Mouse (Mus musculus) intestine, postnatal 0 days (tissue): ENCODE measurements around the gene Mrpl54. TPM values are rescaled to one million over a fixed set of nuclear protein-coding genes. Genes with fewer than 3 reads are reported as not detected.

Experiments used
- ATAC-seq: fragments of 200-750 bp; cut with Nextera tagmentation; 2 replicates; pipeline ENCODE4 v1.8.0; 2017; ENCODE audit warnings: mild to moderate bottlenecking, moderate TSS enrichment, moderate library complexity
- H3K27ac ChIP-seq: fragments of 300-500 bp; sonication (generic); 2 replicates; pipeline ENCODE4 v1.5.1; 2014; ENCODE audit warnings: mild to moderate bottlenecking, low read depth, low read length, moderate library complexity
- H3K27me3 ChIP-seq: fragments of 300-500 bp; sonication (generic); replicated peaks from 2 replicates; pipeline ENCODE4 v1.6.1; 2014; ENCODE audit warnings: low read length, mixed read lengths; ENCODE audit not compliant: control insufficient read depth, insufficient read depth
- H3K36me3 ChIP-seq: fragments of 300-500 bp; sonication (generic); 2 replicates; pipeline ENCODE4 v1.6.1; 2014; ENCODE audit warnings: mild to moderate bottlenecking, moderate library complexity; ENCODE audit not compliant: control insufficient read depth, insufficient read depth
- H3K4me1 ChIP-seq: fragments of 300-500 bp; sonication (generic); replicated peaks from 2 replicates; pipeline ENCODE4 v1.6.1; 2014; ENCODE audit warnings: antibody characterized with exemption, low read length, mixed read lengths; ENCODE audit not compliant: control insufficient read depth, insufficient read depth
- H3K4me2 ChIP-seq: fragments of 300-500 bp; sonication (generic); replicated peaks from 2 replicates; pipeline ENCODE4 v1.6.1; 2014; ENCODE audit warnings: low read depth, mild to moderate bottlenecking, moderate library complexity
- H3K4me3 ChIP-seq: fragments of 300-500 bp; sonication (generic); 2 replicates; pipeline ENCODE4 v1.5.1; 2014; ENCODE audit warnings: low read depth, low read length
- H3K9ac ChIP-seq: fragments of 300-500 bp; sonication (generic); 2 replicates; pipeline ENCODE4 v1.6.1; 2014; ENCODE audit warnings: mild to moderate bottlenecking, low read depth, low read length
- H3K9me3 ChIP-seq: fragments of 300-500 bp; sonication (generic); 2 replicates; pipeline ENCODE4 v1.6.1; 2016; ENCODE audit warnings: mixed run types; ENCODE audit not compliant: control insufficient read depth
- CTCF ChIP-seq: sonication (generic); IDR thresholded peaks from 2 replicates; pipeline ENCODE4 v1.5.1; 2016; ENCODE audit warnings: low read depth, mild to moderate bottlenecking, control low read depth, antibody characterized with exemption, moderate library complexity
- WGBS: fragments of 180-500 bp; shearing (Covaris S2); extraction: QIAGEN DNeasy Blood & Tissue Kit; methylation state at CpG from one replicate; pipeline ENCODE4 v1.1.7; 2014; 5-methylcytosine and 5-hydroxymethylcytosine counted together
- polyA plus RNA-seq: library from polyadenylated mRNA; unstranded; fragments of >200 nt; fragmentation: Nextera tagmentation; extraction: Ambion mirVana; gene quantifications from 2 replicates; pipeline ENCODE4 v1.2.1, GENCODE M21; 2015

The Mrpl54 gene
- 268 and 287 TPM in 2 replicates for polyA plus RNA-seq

DNA sequence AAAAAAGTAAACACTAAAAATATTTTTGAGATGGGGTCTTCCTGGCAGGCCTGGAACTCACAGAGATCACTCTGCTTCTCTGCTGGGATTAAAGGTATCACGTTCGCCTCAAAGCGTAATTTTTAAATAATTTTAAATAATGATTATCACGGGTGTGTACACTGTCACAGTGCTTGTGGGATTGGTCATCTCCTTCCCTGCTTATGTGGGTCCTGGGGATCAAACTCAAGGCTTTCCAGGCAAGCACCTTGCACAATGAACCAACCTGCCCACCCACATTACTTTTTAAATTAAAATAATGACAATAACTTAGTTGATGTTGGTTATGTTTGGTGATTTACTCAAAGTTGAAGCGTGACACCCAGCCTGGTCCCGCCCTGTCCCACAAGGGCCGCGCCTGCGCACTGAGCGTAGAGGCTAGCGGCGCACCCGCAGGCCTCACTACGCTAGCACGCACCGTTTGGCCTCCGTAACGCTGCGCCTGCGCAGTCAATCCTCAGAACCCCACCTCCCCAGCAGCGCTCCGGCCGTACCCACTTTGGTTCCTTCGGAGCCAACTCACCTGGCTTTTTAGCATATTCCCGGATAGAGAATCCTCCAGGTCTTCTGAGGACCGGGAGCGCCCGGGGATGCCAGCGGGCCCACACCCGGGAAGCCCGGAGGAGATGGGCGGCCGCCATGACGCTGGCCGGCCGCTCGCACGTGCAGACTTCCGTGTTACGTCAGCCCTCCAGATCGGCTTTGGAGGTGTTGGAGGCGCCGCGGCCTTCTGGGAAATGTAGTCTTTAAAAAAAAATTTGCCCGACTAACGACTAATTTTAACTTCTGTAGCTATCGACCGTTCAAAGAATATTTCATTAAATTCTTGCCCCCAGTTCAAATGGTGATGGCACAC is at the start of gene Mrpl54, which contains the start of gene Apba3:
Gene Mrpl54 (minus strand): TSS at position 724 of the 895 bp plus-strand sequence.
Gene Apba3 (plus strand): TSS at position 750 of the 895 bp plus-strand sequence.
- Histone ChIP-seq H3K36me3 (peaks cover 39% of the 10 kb centered on the region), H3K27me3 (no peaks in the 10 kb centered on the region), H3K4me1 (0 out of 2 replicates have a peak, but pooled peaks cover 4% of the 10 kb centered on the region), H3K4me2 (peak within 1 kb of the TSS; percentile 65), H3K27ac (peak within 1 kb of the TSS; percentile 43; the same call in 1 of the 2 replicates), H3K9me3 (no peaks in the 10 kb centered on the region), H3K9ac (peak within 1 kb of the TSS; percentile 53), H3K4me3 (peak within 1 kb of the TSS; percentile 54)
- WGBS: under 1% methylated on average over 48 of the region's 48 CpGs
- TF ChIP-seq CTCF: no peak
- ATAC-seq: peak; percentile 89

DNA sequence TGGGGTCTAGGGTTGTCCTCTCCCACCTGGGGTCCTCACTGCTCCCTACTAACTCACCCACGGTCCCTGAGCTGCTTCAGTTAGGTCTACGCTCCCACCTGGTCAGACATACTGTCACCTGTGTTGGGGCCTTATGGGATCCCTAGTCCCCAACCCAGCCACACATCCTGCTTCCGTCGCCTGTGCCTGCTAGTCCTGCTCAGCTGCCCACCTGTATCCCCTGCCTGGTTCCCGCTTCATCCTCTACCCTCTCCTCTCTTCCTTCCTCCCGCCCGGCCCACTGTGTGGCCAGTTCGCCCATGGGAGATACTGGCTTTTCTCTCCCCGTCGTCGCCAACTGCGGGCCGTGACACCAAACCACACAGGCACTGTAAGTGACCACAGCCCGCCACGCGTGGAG is 48.9 kb upstream of the Mrpl54 start:
- ATAC-seq: no peak
- WGBS: 93% methylated on average over 16 of the region's 16 CpGs
- H3K4me1 ChIP-seq: peaks cover 2% of the 10 kb centered on the region; the same call in 1 of the 2 replicates
- TF ChIP-seq CTCF: no peak
- no peaks in the 10 kb centered on the region for H3K9me3 ChIP-seq
- no peak overlapping the region for H3K4me2 ChIP-seq
- no peaks in the 10 kb centered on the region for H3K27me3 ChIP-seq
- peaks cover 58% of the 10 kb centered on the region for H3K36me3 ChIP-seq
- no peak overlapping the region for H3K9ac ChIP-seq
- H3K27ac ChIP-seq: no peak overlapping the region
- no peak overlapping the region for H3K4me3 ChIP-seq

DNA sequence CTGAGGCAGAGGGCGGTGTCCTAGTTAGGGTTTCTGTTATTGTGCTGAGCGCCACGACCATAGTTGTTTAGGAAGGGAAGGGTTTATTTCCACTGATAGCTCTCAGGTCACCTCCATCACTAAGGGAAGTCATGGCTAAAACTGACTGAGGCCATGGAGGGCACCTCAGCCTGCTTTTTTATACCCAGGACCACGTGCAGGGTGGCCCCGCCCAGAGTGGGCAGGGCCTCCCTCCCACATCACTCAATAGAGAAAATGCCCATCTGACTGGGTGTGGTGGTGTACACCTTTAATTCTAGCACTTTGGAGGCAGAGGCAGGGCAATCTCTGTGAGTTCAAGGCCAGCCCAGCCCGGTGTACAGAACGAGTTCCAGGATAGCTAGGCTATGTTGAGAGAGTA is 47.5 kb upstream of the Mrpl54 start:
- Histone ChIP-seq H3K4me1 (peaks cover 2% of the 10 kb centered on the region; the same call in 1 of the 2 replicates), H3K36me3 (peaks cover 72% of the 10 kb centered on the region), H3K4me2 (no peak overlapping the region), H3K9me3 (no peaks in the 10 kb centered on the region), H3K27ac (no peak overlapping the region), H3K9ac (no peak overlapping the region), H3K27me3 (no peaks in the 10 kb centered on the region), H3K4me3 (no peak overlapping the region)
- ATAC-seq: no peak
- 74% methylated on average over 7 of the region's 7 CpGs for WGBS
- TF ChIP-seq CTCF: no peak

- H3K27me3 ChIP-seq: no peaks in the 10 kb centered on the region
- no peak overlapping the region for H3K9ac ChIP-seq
- H3K4me1 ChIP-seq: 0 out of 2 replicates have a peak, but pooled peaks cover 2% of the 10 kb centered on the region
- no peak for TF ChIP-seq CTCF
- no peak overlapping the region for H3K4me2 ChIP-seq
- no peaks in the 10 kb centered on the region for H3K9me3 ChIP-seq
- H3K27ac ChIP-seq: no peak overlapping the region
- WGBS: 93% methylated on average over 13 of the region's 13 CpGs
- H3K4me3 ChIP-seq: no peak overlapping the region
- no peak for ATAC-seq
- H3K36me3 ChIP-seq: peaks cover 78% of the 10 kb centered on the region
Observed at GRCm38 (mm10) chr10:81313581-81313980, 46.8 kb upstream of the Mrpl54 start.

- no peaks in the 10 kb centered on the region for H3K4me1 ChIP-seq
- 87% methylated on average over 5 of the region's 5 CpGs for WGBS
- H3K27me3 ChIP-seq: no peaks in the 10 kb centered on the region
- no peak overlapping the region for H3K4me3 ChIP-seq
- no peak overlapping the region for H3K4me2 ChIP-seq
- no peak overlapping the region for H3K9ac ChIP-seq
- ATAC-seq: no peak
- TF ChIP-seq CTCF: no peak
- no peaks in the 10 kb centered on the region for H3K9me3 ChIP-seq
- H3K36me3 ChIP-seq: peaks cover 85% of the 10 kb centered on the region
- no peak overlapping the region for H3K27ac ChIP-seq
Observed at GRCm38 (mm10) chr10:81309571-81309970, 42.8 kb upstream of the Mrpl54 start.

DNA sequence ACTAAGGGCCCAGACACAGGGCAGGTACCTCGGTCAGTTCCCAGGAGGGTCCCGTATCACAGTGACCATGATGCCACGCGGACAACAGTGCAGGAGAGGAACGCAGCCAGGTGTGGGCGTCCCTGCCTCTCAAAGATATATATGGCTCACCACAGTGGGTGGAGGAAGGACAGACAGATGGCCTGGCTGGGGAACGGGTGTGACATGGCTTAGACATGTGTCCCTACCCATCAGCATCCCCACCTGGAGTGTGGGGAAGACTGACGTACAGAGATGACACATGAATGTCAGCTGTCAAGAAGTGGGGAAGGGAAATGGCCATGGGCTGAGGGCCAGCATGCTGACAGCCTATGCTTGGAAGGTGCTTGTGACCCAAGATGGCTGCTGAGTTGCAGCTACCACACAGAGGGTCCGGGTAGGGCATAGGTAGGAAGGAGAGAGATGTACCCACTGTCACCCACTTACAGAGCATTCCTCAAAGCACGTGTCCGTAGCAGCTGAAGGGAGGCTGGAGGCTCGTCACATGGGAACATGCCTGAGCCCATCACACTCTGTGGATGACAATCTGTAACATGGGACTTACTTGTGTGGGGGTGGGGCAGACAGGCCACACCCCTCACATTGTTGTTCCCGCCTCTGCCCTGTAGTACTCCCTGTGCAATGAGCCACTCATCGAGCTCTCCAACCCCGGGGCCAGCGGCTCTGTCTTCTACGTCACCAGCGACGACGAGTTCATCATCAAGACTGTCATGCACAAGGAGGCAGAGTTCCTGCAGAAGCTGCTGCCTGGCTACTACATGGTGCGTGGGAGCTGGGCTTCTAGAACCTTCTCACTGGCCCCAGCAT is 40.3 kb upstream of the Mrpl54 start:
- Histone ChIP-seq H3K36me3 (peaks cover 63% of the 10 kb centered on the region), H3K9me3 (no peaks in the 10 kb centered on the region)

More for the DNA sequence above, 40.3 kb upstream of the Mrpl54 start:
- TF ChIP-seq CTCF: no peak
- Histone ChIP-seq H3K4me3 (no peak overlapping the region), H3K27ac (no peak overlapping the region), H3K27me3 (no peaks in the 10 kb centered on the region), H3K4me1 (peaks cover 13% of the 10 kb centered on the region; the same call in 1 of the 2 replicates), H3K9ac (no peak overlapping the region), H3K4me2 (no peak overlapping the region)
- 90% methylated on average over 21 of the region's 21 CpGs for WGBS
- ATAC-seq: no peak
